Mouse (Mus musculus) spleen, postnatal 14 days (tissue): Measurements from ENCODE around the gene Rassf7.

ENCODE experiments used
- DNase-seq, 2 experiments: peaks; one replicate each; pipeline ENCODE4 v3.0.0; 2021 to 2022; ENCODE audit warnings: low spot score in 2 of 2

The Rassf7 gene

GRCm38 (mm10) chr7:141215101-141215879 is at the start of gene Rassf7:
Gene Rassf7, plus strand, starts transcription at chr7:141215860.
- DNase-seq: peak; percentile 91 to 93

- no peak for DNase-seq
Measured at GRCm38 (mm10) chr7:141167901-141168517, 47.7 kb upstream of the Rassf7 start.

DNA sequence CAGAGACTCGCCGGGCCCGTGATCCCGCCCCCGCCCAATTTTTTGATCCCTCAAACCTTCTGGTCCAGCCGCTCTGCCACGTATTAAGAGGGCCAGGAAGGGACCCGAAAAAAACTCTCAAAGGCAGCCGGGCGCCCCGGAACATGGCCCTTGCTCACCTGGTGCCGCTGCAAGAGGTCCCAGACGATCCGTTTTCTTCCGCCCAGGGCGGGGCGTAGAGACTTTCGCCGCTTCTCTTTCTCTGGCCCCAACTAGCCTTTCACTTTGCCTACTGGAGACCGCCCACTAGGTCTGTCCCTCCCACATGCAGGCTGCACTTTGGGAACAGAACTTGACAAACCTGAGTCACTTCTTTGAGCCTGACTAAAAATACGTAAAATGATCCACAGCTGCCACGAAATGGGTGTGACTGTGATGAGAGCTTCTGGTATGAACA is 47.1 kb upstream of the Rassf7 start:
- peak; percentile 53 to 58 for DNase-seq

DNA sequence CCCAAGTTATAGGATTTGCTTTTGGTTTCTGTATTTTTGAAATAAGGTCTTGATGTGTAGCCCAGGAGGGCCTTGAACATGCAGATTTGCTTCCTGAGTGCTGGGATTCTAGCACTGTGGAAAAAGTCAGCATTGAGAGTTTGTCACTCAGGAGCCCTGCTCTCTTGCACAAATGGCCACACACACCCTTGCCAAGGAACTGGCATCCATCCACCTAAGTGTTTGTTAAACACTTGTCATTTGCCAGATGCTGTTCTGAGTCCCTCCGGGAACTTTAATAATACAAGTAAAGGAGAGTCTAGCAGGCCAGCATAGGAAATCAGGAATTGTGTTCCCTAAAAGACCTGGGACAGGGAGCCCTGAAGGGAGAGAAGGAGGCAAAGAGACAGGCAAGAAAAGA is 46.4 kb upstream of the Rassf7 start:
- no peak for DNase-seq

DNA sequence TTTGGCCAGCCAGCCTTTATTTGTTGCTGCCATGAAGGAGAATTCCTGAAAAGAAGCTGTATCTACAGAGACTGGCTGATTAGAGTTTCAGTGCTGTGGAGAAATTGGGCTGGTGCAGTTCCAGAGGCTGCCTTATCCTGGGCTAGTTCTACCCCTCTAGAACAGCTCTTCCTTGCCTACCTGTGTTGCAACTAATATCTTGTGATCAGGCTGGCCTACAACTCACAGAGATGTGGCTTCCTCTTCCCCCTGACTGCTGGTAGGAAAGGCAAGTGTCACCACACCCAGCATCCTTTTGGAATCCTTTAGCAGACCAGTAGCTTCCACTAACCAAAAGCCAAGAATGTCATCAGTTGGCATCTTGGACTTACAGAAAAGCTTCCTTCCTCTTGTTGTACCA is 45.8 kb upstream of the Rassf7 start:
- DNase-seq: no peak

GRCm38 (mm10) chr7:141172116-141173006 is 43.3 kb upstream of the Rassf7 start, which contains the start of gene Rnh1:
Gene Rnh1, minus strand, starts transcription at chr7:141172857.
- peak; percentile 68 to 75 for DNase-seq

DNA sequence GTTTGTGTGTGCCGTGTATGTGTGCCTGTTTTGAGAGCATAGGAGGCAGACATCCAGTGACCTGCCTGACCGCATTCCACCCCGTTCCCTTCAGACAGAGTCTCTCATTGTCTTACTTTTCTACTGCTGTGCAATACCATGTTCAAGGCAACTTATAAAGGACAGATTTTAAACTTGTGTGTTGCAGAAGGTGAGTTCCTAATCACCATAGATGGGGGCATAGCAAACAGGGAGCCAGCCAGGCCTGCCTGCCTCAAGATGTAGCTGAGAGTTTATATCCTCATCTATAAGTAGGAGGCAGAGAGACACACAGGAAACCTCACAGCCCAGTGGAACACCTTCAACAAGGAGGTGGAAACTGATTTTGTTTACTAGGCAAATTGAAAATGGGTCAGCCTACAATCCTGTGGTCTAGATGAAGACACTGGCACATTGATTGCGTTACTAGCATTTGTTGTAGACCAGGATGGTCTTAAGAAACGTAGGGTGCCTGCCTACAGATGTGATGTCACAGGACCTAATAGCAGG is 42.3 kb upstream of the Rassf7 start:
- no peak for DNase-seq

DNA sequence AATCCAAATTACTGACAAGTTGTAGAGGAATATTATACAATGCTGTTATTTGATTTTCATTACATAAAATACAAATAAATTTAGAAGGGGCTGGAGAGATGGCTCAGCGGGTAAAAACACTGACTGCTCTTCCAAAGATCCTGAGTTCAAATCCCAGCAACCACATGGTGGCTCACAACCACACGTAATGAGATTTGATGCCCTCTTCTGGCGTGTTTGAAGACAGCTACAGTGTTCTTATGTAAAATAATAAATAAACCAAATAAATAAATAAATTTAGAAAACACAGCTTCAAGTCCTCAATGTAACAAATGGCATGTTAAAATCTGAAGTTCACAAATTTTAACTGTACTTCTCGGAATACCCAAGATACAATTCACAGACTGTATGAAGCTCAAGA is 40.6 kb upstream of the Rassf7 start:
- DNase-seq: no peak

- DNase-seq: peak; percentile 75 to 87
Measured at GRCm38 (mm10) chr7:141176173-141176572, 39.5 kb upstream of the Rassf7 start.

- no peak for DNase-seq
Measured at GRCm38 (mm10) chr7:141188194-141188593, 27.5 kb upstream of the Rassf7 start.

DNA sequence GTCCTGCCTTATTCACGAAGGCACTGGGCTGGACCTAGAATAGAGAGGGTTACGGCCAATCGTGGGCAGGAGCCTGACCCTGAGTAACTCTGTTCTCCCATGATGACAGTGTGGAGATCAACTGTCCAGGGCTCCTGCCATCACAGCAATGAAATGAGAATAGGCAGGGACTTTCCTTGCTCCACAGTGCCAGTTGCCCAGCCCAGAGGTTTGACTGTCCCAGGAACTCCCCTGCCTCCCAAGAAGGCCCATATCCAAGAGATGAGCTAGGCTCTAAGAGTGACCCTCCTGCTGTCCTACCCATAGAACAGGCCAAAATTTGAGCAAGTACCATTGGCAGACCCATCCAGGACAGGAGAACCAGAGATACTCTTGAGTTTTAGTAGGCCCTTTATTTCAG is 26.9 kb upstream of the Rassf7 start:
- DNase-seq: no peak

DNA sequence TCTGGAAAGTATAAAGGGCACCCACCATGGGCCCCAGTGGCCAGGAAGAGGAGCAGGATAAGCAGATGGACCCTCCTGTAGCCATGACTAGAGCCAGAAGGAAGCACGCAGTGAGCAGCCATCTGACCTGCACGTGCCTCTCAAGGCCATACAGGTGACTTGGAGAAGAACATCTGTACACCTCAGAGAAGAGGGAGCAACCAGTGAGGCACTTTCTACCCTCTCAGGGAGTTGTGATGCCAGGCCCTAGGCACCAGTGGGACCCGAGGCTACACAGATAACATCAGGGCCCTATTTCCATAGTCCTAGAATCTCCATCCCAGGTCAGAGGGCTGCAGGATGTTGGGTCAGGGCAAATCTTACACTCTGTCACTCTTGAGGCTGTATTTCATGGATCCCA is 25.4 kb upstream of the Rassf7 start:
- no peak for DNase-seq

DNA sequence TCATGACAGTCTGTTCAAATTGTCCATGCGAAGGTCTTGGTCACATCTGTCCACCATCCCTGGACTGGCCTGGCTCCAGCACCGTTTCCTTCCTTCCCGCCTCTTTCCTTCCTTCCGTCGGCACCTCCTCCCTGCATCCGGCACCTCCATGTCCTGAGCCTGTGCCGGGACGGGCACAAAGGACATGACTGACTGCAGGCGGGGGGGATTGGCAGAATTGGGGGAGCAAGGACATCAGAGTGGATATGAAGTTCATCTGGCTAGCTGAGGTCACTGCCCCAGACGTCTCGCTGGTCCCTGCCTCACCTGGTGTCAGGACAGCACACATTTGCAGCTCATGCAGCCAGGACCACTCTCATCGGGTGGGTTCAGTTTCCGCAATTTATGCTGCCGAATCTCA is 24.6 kb upstream of the Rassf7 start:
- no peak for DNase-seq

DNA sequence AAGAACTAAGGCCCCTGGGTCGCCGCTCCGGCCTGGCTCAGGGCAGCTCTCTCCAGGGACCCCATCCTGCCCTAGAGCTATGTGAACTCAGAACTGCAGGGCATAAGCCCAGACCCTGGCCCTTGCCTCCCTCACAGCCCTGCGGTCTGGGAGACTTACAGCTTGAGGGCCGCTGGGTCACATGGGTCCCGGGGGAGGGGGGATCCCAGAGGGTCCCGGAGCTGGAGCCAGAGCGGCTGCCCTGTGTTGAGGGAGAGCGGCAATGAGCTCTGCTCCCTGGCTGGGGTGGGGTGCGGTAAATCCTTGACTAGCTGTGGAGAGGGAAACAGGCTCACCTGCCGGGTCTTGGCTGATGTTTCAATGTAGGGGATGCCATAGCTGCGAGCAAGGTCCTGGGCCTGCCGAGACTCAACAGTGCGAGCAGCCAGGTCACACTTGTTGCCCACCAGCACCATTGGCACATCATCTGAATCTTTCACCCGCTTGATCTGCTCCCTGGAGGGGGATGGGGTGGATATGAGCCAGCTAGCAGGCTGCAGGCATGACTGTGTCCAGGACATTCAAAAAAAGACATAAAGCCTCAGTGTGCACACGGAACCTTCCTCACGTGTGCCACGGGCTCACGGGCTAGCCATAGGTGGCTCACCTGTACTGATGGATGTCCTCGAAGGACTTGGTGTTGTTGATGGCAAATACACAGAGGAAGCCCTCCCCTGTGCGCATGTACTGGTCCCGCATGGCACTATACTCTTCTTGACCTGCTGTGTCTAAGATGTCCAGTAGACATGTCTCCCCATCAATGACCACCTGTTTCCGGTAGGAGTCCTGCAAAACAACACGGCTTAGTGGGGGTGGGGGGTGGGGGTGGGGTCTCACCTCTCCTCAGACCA is 23.6 kb upstream of the Rassf7 start:
- DNase-seq: no peak

GRCm38 (mm10) chr7:141192776-141193347 is 22.8 kb upstream of the Rassf7 start:
- DNase-seq: no peak

DNA sequence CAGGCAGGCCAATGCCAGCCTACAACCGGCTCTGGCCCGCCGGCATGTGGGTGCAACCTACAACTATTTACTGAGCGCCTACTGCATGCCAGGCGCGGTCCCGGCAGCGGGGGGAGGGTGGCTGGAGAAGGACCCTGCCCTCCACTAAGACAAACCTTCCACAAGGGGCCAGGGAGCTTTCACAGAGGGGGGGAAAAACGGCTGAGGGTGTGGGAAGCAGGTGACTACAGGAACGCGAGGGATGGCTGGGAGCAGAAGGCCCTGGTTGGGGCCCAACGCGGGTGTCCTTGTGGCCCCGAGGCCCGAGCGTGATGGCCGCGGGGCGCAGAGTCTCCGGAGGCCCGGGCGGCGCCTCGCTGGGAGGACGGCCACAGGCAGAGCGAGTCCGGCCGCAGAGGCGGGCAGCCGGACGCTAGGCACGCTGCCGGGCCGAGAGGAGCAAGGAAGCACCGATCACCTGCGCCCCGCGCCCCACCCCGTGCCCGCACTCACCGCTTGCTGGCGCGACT is 22.3 kb upstream of the Rassf7 start:
- DNase-seq: no peak

- DNase-seq: peak; percentile 97 to 98
Measured at GRCm38 (mm10) chr7:141193948-141194347, 21.7 kb upstream of the Rassf7 start, which contains the start of the genes Hras and Lrrc56. Gene Hras, minus strand, starts transcription at chr7:141194005. Gene Lrrc56, plus strand, starts transcription at chr7:141194157.

DNA sequence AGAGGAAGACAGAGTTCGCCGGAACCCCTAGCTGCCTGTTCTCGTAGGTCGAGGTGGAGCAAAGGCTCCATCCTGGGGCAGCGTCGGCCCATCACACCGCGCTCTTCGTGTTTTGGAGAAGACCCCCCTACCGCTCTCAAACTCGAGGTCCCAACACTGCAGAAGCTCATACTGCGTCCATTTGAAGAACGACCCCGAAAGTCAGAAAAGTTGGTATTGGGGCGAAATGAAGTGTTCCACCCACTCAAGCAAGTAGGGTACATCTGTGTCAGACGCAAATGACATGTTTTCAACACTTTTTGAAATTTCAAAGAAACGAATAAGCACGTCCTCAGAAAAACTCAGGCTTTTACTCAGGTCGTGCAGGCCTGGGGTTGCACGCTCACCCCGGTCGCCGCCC is 21.3 kb upstream of the Rassf7 start:
- DNase-seq: no peak

DNA sequence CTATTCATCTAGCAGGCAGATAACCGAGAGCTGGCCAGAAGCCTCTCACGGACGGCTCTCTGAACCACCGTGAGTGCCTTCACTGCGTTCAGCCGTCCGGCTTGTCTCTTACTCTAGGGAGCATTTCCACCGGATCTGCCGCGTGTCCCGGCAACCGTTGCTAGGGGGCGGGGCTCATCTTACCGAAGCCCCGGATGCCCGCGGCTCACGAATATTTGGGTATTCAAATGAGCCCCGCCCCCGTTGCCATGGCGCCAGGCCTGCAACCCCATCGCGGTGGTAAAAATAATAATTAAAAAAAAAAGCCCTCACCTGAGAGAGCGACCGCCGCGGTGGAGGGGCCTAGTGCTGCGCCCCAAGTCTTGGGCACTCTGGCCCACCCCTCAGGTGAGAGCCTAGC is 20.8 kb upstream of the Rassf7 start:
- peak; percentile 92 to 95 for DNase-seq

GRCm38 (mm10) chr7:141195754-141196153 is 19.9 kb upstream of the Rassf7 start:
- DNase-seq: no peak
